In genomic region chr4:97776388-97777080, GRCm38 (mm10) we compare ENCODE assay signal across 8 mouse cellular contexts. TPM values are rescaled to one million over a fixed set of nuclear protein-coding genes. Genes with fewer than 3 reads are reported as not detected.
DNase-seq lines count a peak whose midpoint lies in the region; ATAC-seq lines count a peak whose summit lies in the region.

No protein-coding gene starts in this region.

- intact Hi-C loops in gastrocnemius, postnatal 36 days (cut with DNase I): loop anchor here (2.0 to 10.0 kb wide), 3 partner anchors 92 to 226 kb away; no protein-coding TSS in a partner anchor

- H3K27ac ChIP-seq in heart, embryonic 12.5 days (ENCODE audit: poor library complexity, severe bottlenecking): peak overlapping the region; percentile 97
- peak overlapping the region; percentile 90 for H3K27ac ChIP-seq in limb, embryonic 11.5 days (replicated peaks; ENCODE audit: low read depth, low read length)
- H3K27ac ChIP-seq in neural tube, embryonic 14.5 days (ENCODE audit: low read depth, low read length): peak overlapping the region; percentile 90

- 1% methylated on average over 10 of the region's 10 CpGs for WGBS in heart, embryonic 12.5 days
- WGBS in limb, embryonic 11.5 days: 1% methylated on average over 10 of the region's 10 CpGs
- WGBS in neural tube, embryonic 14.5 days: 2% methylated on average over 10 of the region's 10 CpGs

- ATAC-seq in heart, embryonic 12.5 days (ENCODE audit: insufficient number of reproducible peaks, low FRiP score): no peak
- ATAC-seq in limb, embryonic 11.5 days (ENCODE audit: insufficient number of reproducible peaks, low FRiP score, low TSS enrichment, low read depth): no peak
- no peak for ATAC-seq in neural tube, embryonic 14.5 days (ENCODE audit: low read depth)
- ATAC-seq in CD4-positive, CD25-positive, alpha-beta regulatory T cell, adult 4 months: no peak

- H3K4me1 ChIP-seq in heart, embryonic 12.5 days (replicated peaks): peaks cover 13% of the 10 kb centered on the region
- peaks cover 15% of the 10 kb centered on the region; the same call in 1 of the 2 replicates for H3K4me1 ChIP-seq in limb, embryonic 11.5 days (ENCODE audit: control insufficient read depth, insufficient read depth, low read length)
- 0 out of 2 replicates have a peak, but pooled peaks cover 2% of the 10 kb centered on the region for H3K4me1 ChIP-seq in neural tube, embryonic 14.5 days (ENCODE audit: control insufficient read depth, insufficient read depth, low read length)

- H3K36me3 ChIP-seq in heart, embryonic 12.5 days: no peaks in the 10 kb centered on the region
- H3K36me3 ChIP-seq in limb, embryonic 11.5 days (ENCODE audit: control insufficient read depth, insufficient read depth, low read length): no peaks in the 10 kb centered on the region
- no peaks in the 10 kb centered on the region for H3K36me3 ChIP-seq in neural tube, embryonic 14.5 days (ENCODE audit: control insufficient read depth, insufficient read depth, low read length)

- DNase-seq in kidney, adult 18-20 months: peak; percentile 48
- DNase-seq in kidney, adult 8-10 months: no peak
- DNase-seq in ZHBTc4 (ENCODE audit: low read depth, low spot score): peak; percentile 42
- peak; percentile 59 for DNase-seq in limb, embryonic 11.5 days (ENCODE audit: low spot score)
- no peak for DNase-seq in gastrocnemius, postnatal 36 days

- H3K27me3 ChIP-seq in heart, embryonic 12.5 days (replicated peaks): no peaks in the 10 kb centered on the region
- no peaks in the 10 kb centered on the region for H3K27me3 ChIP-seq in limb, embryonic 11.5 days (ENCODE audit: control insufficient read depth, insufficient read depth, low read length)
- H3K27me3 ChIP-seq in neural tube, embryonic 14.5 days (ENCODE audit: control insufficient read depth, insufficient read depth, low read length): 0 out of 2 replicates have a peak, but pooled peaks cover 2% of the 10 kb centered on the region

- H3K9me3 ChIP-seq in heart, embryonic 12.5 days (replicated peaks): no peaks in the 10 kb centered on the region
- H3K9me3 ChIP-seq in limb, embryonic 11.5 days (ENCODE audit: control insufficient read depth, low read length): no peaks in the 10 kb centered on the region
- H3K9me3 ChIP-seq in neural tube, embryonic 14.5 days (ENCODE audit: control insufficient read depth, low read length): no peaks in the 10 kb centered on the region

- H3K4me2 ChIP-seq in heart, embryonic 12.5 days: peak overlapping the region; percentile 85
- H3K4me2 ChIP-seq in limb, embryonic 11.5 days (ENCODE audit: low read depth, severe bottlenecking): peak overlapping the region; percentile 81
- H3K4me2 ChIP-seq in neural tube, embryonic 14.5 days (ENCODE audit: low read depth, low read length): peak overlapping the region; percentile 91

- peak overlapping the region; percentile 98 for H3K4me3 ChIP-seq in heart, embryonic 12.5 days
- peak overlapping the region; percentile 91 for H3K4me3 ChIP-seq in limb, embryonic 11.5 days (ENCODE audit: low read depth, low read length)
- peak overlapping the region; percentile 90 for H3K4me3 ChIP-seq in neural tube, embryonic 14.5 days (ENCODE audit: low read depth, low read length)

- peak overlapping the region; percentile 100 for H3K9ac ChIP-seq in heart, embryonic 12.5 days
- peak overlapping the region; percentile 97 for H3K9ac ChIP-seq in limb, embryonic 11.5 days (ENCODE audit: low read length)
- peak overlapping the region; percentile 96 for H3K9ac ChIP-seq in neural tube, embryonic 14.5 days (replicated peaks; ENCODE audit: low read depth, low read length)

RNA-seq across cellular contexts. Expression of gene E130114P18Rik, which starts 1.3 kb away (rescaled TPM):
- 0.50 and 0.74 TPM in 2 replicates for polyA plus RNA-seq in heart, embryonic 12.5 days (2016; fragmentation: Nextera tagmentation; extraction: Ambion mirVana)
- 8.0 and 10.1 TPM in 2 replicates for polyA plus RNA-seq in limb, embryonic 11.5 days (2014; fragmentation: Nextera tagmentation; extraction: Ambion mirVana)
- polyA plus RNA-seq in neural tube, embryonic 14.5 days (2014; fragmentation: Nextera tagmentation; extraction: Ambion mirVana): 22.6 and 24.6 TPM in 2 replicates
- polyA plus RNA-seq in CD4-positive, CD25-positive, alpha-beta regulatory T cell, adult 4 months (2017; shearing (Covaris generic)): not detected
- total RNA-seq in gastrocnemius, postnatal 36 days (2021): under 1 TPM in 1 of 2 experiments, not detected in 1; 0.26 TPM

RNA-seq across cellular contexts. Expression of gene Nfia, which starts 4.0 kb away (rescaled TPM):
- polyA plus RNA-seq in heart, embryonic 12.5 days (2016; fragmentation: Nextera tagmentation; extraction: Ambion mirVana): 37.5 and 42.0 TPM in 2 replicates
- polyA plus RNA-seq in limb, embryonic 11.5 days (2014; fragmentation: Nextera tagmentation; extraction: Ambion mirVana): 27.6 and 32.1 TPM in 2 replicates
- 50.0 and 55.0 TPM in 2 replicates for polyA plus RNA-seq in neural tube, embryonic 14.5 days (2014; fragmentation: Nextera tagmentation; extraction: Ambion mirVana)
- 10 to 100 TPM; 13.1 to 19.9 TPM for polyA plus RNA-seq in CD4-positive, CD25-positive, alpha-beta regulatory T cell, adult 4 months (2017; shearing (Covaris generic))
- total RNA-seq in gastrocnemius, postnatal 36 days (2021): 10 to 100 TPM; 56.2 to 61.5 TPM

Comparison
In these comparisons a context has a peak if more than half of its experiments do, and no peak if none do; other contexts are left out.
1. DNase-seq: peak in kidney, adult 18-20 months (single experiment), ZHBTc4 (single experiment) and limb, embryonic 11.5 days (single experiment); none in kidney, adult 8-10 months (0 of 2) and gastrocnemius, postnatal 36 days (0 of 2).
2. Peak in every context shown above with its lines, with median percentiles within 50 percentile points of each other: H3K27ac ChIP-seq, H3K4me2 ChIP-seq, H3K4me3 ChIP-seq and H3K9ac ChIP-seq.